Mouse (Mus musculus) gastrocnemius, adult 8-10 months (tissue): ENCODE data around the gene Fnbp4. TPM values are rescaled to one million over a fixed set of nuclear protein-coding genes. Genes with fewer than 3 reads are reported as not detected.
"Not testable (repeated sequence)": the region's sequence is repeated elsewhere in the genome, so short reads cannot be mapped to it uniquely, and the experiment has no call there.

ENCODE experiments used
- DNase-seq, 2 experiments: peaks; one replicate each; pipeline ENCODE4 v3.0.0; 2022; ENCODE audit warnings: low spot score in 2 of 2
- total RNA-seq, 4 experiments: library from RNA; stranded (reverse); gene quantifications; 2 replicates each; pipeline ENCODE4 v1.2.4; 2022

The Fnbp4 gene
- total RNA-seq, 4 experiments from 2014 or later: 7.4 to 11.1 (median 9.7) TPM

GRCm38 (mm10) chr2:90782458-90782857 lies 37.3 kb downstream of the Fnbp4 start, which contains the start of gene Agbl2:
Gene Agbl2 (plus strand): TSS chr2:90782727.
- no peak for DNase-seq

DNA sequence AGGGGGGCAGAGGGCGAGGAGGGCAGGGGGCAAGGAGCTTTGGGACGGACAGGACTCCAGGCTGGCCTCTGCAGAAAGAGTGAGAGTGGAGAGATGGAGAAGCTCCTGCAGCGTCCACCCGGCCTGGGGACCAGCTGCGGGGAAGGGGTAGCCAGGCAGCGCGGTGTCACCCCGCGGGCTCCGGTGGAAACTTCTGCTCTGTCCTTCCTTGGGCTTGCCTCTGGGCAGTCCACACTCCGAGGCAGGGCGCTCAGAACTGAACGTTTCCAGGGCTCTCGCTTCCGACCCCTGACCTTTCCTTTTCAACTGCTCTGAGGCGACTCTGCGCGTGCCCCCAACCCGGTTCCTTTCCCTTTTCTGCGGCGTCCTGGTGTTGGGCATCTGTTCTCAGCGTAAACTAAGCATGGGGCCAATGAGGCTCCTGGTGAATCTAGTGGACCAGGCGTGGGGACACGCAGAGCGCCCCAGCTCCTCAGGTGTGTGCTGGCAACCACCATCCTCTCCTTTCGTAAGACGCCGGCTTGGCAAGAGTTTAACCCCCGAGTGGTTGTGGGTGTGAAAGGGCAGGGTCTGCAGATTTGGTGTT lies 37.8 kb downstream of the Fnbp4 start:
- no peak for DNase-seq

DNA sequence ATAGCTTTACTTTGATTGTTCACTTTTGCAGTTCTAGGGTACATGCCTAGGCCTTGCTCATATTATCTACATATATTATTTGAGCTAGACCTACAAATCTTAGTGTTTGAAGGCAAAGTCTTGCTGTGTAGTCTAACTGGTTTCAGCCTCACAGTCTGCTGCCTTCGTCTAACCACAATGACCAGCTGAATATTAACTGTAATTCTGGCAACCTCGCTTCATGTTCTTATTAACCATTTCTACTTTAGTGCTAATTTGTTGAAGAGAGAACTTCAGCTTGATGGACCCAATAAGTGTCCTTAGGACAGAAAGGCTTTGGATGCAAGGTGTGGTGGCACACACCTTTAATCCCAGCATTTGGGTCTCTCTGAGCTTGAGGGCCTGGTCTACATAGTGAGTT lies 43.0 kb downstream of the Fnbp4 start:
- no peak for DNase-seq

DNA sequence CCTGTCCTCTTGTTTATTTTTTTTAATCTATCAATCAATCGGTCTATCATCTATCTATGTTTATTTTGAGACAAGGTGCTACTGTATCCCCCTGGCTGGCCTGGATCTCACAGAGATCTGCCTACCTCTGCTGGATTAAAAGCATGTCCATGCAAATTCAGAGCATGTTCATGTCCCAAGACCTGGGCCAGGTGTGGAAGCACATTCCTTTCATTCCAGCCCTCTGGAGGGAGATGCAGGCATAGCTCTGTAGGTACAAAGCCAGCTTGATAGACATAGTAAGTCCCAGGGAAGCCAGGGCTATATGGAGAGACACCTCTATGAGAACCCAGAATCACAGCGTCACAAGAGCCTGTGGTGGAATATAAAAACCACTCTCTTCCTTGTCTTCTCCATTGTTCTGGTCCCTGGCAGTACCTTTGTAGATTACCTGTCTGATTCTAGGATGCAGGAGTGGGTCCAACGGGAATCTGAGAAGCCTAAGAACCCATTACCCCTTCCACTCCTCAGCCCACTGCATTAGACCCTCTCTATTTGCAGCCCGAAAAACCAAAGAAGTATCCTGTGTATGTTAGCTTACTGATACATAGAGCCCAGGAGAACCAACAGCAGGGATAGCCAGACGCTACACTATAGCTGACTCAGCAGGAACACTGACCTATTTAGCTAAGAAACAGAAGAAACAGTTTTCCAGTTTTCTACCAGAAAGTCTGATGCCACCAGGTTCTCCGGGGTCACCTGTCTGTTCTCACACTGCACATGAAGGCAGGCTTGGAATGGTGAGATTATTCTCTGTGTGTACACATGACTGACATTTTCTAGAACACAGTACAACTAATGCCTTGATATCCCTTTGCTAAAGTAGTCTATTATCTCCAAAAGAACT lies 63.3 kb downstream of the Fnbp4 start:
- DNase-seq: no peak

GRCm38 (mm10) chr2:90810751-90811150 lies 65.6 kb downstream of the Fnbp4 start:
- DNase-seq: no peak

DNA sequence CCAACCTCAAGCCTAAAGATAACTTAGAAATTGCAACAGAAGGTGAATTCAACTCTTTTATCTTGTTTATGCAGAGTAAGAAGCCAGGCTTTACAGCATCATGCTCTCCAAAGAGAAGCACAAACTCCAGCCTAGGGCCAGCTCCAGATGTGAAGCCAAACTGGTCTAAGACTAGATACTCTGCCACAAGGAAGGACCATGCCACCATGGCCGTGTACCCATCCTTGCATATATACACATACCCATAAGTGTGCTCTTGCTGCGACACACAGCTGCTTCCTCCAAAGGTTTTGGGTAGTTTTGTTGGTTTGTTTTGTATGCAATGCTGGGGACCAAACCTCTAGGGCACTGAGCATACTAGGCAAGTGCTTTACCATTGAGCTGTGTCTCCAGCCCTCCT lies 70.1 kb downstream of the Fnbp4 start:
- no peak for DNase-seq

GRCm38 (mm10) chr2:90816144-90816543 lies 71.0 kb downstream of the Fnbp4 start:
- DNase-seq: no peak

DNA sequence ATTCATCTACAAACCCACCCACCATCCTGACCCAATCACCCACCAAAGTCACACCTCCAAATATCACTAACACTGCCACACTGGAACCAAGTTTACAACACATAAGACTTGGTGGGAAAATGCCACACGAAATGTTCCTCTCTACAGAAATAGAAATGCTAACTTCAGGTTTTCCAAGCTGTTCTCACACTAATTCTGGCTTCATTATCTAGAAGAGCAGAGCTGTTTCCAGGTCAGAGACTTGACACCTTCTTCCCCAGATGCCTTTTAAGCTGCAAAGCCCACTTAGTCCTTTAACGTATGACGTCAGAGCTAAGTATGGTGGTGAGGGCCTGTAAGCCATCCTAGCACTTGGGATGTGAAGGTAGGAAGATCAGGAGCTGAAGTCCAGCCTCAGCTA lies 73.5 kb downstream of the Fnbp4 start:
- DNase-seq: no peak

DNA sequence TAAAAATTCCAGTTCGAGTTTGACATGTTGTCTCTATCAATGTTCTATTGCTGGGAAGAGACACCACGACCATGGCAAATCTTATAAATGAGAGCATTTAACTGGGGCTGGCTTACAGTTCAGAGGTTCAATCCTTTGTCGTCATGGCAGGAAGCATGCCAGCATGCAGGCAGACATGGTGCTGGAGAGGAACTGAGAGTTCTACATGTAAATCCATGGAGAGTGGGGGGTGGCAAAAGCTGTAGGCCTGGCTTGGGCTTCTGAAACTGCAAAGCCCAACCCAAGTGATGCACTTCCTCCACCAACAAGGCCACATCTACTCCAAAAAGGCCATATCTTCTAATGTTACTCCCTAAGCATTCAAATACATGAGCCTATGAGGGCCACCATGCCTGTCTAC lies 75.7 kb downstream of the Fnbp4 start:
- DNase-seq: no peak

DNA sequence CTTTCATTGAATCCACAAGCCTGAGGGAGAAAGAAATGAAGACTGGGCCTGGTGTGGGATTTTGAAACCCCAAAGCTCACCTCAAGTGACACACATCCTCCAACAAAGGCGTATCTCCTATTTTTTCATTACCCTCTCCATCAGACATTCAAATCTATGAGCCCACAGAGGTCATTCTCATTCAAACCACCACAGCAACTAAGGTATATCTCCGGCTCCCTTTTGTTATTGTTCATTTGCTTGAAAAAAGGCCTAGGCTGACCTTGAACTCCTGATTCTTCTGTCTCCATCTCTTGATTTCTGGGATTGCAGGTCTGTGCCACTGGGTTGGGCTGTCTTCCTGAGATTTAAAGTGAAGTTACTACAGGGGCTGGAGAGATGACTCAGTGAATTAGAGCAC lies 77.8 kb downstream of the Fnbp4 start:
- no peak for DNase-seq

GRCm38 (mm10) chr2:90823781-90824180 lies 78.6 kb downstream of the Fnbp4 start:
- DNase-seq: no peak

DNA sequence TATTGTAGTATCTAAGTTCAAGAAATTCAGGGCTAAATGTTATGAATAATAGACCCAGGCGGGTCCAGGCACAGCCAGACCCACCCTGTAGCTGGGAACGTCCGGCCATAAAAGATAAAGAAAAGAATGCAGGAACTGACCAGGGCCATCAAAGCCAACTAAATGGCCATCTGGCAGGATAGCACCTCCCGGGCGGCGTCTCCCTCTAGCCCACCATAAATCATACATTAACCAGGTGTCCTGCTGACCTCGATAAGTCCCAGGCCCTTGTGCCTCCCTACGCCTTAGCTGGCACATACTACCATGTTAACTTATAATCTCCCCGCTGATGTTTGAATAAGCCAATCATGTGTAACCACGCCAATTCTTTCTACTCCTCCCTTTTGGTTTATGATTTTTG lies 79.4 kb downstream of the Fnbp4 start:
- not testable (repeated sequence) for DNase-seq

DNA sequence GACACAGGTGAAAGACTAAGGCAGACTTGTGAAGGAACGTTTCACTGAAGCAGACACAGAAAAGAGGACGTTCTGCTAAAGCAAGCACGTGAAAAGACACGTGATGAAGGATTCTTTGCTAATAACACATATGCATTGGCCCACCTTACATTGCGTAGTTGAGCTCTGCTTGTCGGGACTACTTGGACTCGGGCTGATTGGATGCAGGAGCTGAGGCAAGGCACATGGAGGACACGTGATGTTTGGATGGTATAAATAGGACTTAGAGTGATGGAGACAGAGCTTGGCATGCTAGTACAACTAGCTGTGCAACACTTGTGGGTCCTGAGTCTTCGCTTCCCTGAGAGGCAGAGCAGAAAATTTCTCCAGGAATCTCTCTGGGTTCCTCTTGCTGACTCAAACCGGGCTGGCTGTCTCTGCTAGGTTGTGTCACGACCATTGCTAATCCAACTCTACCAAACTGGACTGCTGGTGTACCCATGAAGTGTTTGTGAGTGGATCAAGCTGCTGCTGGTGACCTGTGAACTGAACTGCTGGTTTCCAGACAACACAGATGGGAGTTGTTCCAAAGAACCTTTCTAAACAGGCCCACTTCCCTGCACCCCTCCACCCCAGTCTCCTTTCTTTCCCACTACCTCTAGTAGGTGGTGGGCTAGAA lies 80.5 kb downstream of the Fnbp4 start:
- no peak for DNase-seq

- no peak for DNase-seq
Measured at GRCm38 (mm10) chr2:90828739-90829138, 83.6 kb downstream of the Fnbp4 start.

Other genes starting within 250 kb of the Fnbp4 start
- 1 to 10 TPM; 1.3 to 3.1 (median 2.1) TPM for gene Ptprj, start 164.7 kb upstream of the Fnbp4 start, total RNA-seq
- gene Nup160, start 68.2 kb upstream of the Fnbp4 start, total RNA-seq: 10 to 100 TPM in 3 of 4 experiments, 1 to 10 TPM in 1; 7.2 to 15.4 (median 13.1) TPM
- gene Agbl2, start 37.4 kb downstream of the Fnbp4 start, total RNA-seq: under 1 TPM; 0.13 to 0.29 (median 0.15) TPM
- gene Mtch2, start 101.8 kb downstream of the Fnbp4 start, total RNA-seq: 100 to 1,000 TPM; 151 to 157 (median 154) TPM
- gene C1qtnf4, start 140.5 kb downstream of the Fnbp4 start, total RNA-seq: 1 to 10 TPM; 7.6 to 9.8 (median 8.5) TPM
- 10 to 100 TPM; 17.9 to 24.0 (median 22.6) TPM for gene Kbtbd4, start 159.4 kb downstream of the Fnbp4 start, total RNA-seq
- gene Ndufs3, start 159.5 kb downstream of the Fnbp4 start, total RNA-seq: 100 to 1,000 TPM; 495 to 615 (median 547) TPM
- gene Celf1, start 195.0 kb downstream of the Fnbp4 start, total RNA-seq: 10 to 100 TPM; 50.7 to 66.2 (median 63.7) TPM